Mouse (Mus musculus): ENCODE measurements around the gene Adh6a. TPM values are rescaled to one million over a fixed set of nuclear protein-coding genes. Genes with fewer than 3 reads are reported as not detected.
"Not testable (repeated sequence)": the region's sequence is repeated elsewhere in the genome, so short reads cannot be mapped to it uniquely, and the experiment has no call there.

The Adh6a gene
- polyA plus RNA-seq, 1 experiment, result 76.3 TPM

- TF ChIP-seq POLR2A (IDR thresholded peaks at IDR 0.05; ENCODE audit: low read depth, low read length) (no peak), CTCF (IDR thresholded peaks at IDR 0.05; ENCODE audit: extremely low read depth, insufficient read length, insufficient replicate concordance, low read depth, low read length) (no peak)
- no peaks in the 10 kb centered on the region for H3K27me3 ChIP-seq (ENCODE audit: control insufficient read depth, insufficient read depth, low read length)
- H3K36me3 ChIP-seq (ENCODE audit: control insufficient read depth, insufficient read depth, low read length), result no peaks in the 10 kb centered on the region
- no peak overlapping the region for H3K27ac ChIP-seq (ENCODE audit: insufficient read depth, low read depth, low read length)
- no peak overlapping the region for H3K4me3 ChIP-seq (ENCODE audit: low read depth, low read length)
- 85% methylated on average over 1 of the region's 1 CpGs for WGBS
- no peaks in the 10 kb centered on the region for H3K4me1 ChIP-seq (ENCODE audit: control insufficient read depth, insufficient read depth, insufficient read length, low read length)
Measured at GRCm38 (mm10) chr3:138369546-138369945, 56.5 kb downstream of the Adh6a start.

DNA sequence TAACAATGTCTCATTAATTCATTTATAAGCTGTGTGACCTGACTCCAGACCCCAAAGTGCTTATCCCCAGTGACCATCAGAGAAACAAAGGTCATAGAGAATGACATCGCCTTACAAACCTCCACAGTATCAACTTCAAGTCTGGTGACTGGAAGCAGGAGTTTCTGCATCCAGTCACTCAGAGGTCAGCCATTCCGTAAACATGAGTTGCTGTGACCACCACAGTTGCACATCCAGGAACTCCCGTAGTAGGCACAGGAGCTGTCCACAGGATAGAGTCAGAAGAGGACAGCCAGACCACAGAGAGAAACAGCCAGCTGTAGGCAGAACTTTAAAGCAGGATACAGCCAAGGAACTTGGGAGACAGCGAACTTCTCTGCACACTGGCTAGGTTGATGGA lies 57.2 kb downstream of the Adh6a start:
- not testable (repeated sequence) for H3K4me3 ChIP-seq (ENCODE audit: low read depth, low read length); H3K27me3 ChIP-seq (ENCODE audit: control insufficient read depth, insufficient read depth, low read length); H3K36me3 ChIP-seq (ENCODE audit: control insufficient read depth, insufficient read depth, low read length); H3K27ac ChIP-seq (ENCODE audit: insufficient read depth, low read depth, low read length); H3K4me1 ChIP-seq (ENCODE audit: control insufficient read depth, insufficient read depth, insufficient read length, low read length)
- WGBS, result 80% methylated on average over 4 of the region's 4 CpGs

- H3K27ac ChIP-seq (ENCODE audit: insufficient read depth, low read depth, low read length), result no peak overlapping the region
- no peaks in the 10 kb centered on the region for H3K36me3 ChIP-seq (ENCODE audit: control insufficient read depth, insufficient read depth, low read length)
- H3K27me3 ChIP-seq (ENCODE audit: control insufficient read depth, insufficient read depth, low read length), result no peaks in the 10 kb centered on the region
- TF ChIP-seq POLR2A (IDR thresholded peaks at IDR 0.05; ENCODE audit: low read depth, low read length) (no peak), CTCF (IDR thresholded peaks at IDR 0.05; ENCODE audit: extremely low read depth, insufficient read length, insufficient replicate concordance, low read depth, low read length) (no peak)
- H3K4me3 ChIP-seq (ENCODE audit: low read depth, low read length), result no peak overlapping the region
- 54% methylated on average over 4 of the region's 4 CpGs for WGBS
- H3K4me1 ChIP-seq (ENCODE audit: control insufficient read depth, insufficient read depth, insufficient read length, low read length), result no peaks in the 10 kb centered on the region
Measured at GRCm38 (mm10) chr3:138373920-138374319, 60.8 kb downstream of the Adh6a start.

DNA sequence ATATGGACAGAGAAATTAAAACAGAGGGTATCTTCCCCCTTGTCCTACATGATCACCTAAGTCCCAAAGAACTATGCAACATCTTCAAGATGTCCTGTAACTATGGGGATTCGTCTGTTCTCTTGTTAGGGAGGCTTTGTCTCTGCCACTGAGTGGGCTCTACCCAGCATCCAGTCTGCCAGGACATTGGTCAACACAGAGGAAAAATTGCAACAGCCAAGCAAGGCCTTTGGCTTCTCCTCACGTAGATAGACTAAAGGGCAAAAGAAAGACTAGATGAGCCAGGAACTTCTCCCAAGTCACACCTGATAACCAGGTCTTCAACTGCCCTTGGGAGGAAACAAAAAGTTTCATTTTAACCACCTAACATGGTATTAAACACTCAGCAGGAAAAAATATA lies 62.1 kb downstream of the Adh6a start:
- WGBS, result 72% methylated on average over 2 of the region's 2 CpGs
- H3K4me1 ChIP-seq (ENCODE audit: control insufficient read depth, insufficient read depth, insufficient read length, low read length), result no peaks in the 10 kb centered on the region
- H3K36me3 ChIP-seq (ENCODE audit: control insufficient read depth, insufficient read depth, low read length), result no peaks in the 10 kb centered on the region
- TF ChIP-seq CTCF (IDR thresholded peaks at IDR 0.05; ENCODE audit: extremely low read depth, insufficient read length, insufficient replicate concordance, low read depth, low read length) (no peak), POLR2A (IDR thresholded peaks at IDR 0.05; ENCODE audit: low read depth, low read length) (no peak)
- no peaks in the 10 kb centered on the region for H3K27me3 ChIP-seq (ENCODE audit: control insufficient read depth, insufficient read depth, low read length)
- H3K27ac ChIP-seq (ENCODE audit: insufficient read depth, low read depth, low read length), result no peak overlapping the region
- H3K4me3 ChIP-seq (ENCODE audit: low read depth, low read length), result no peak overlapping the region

Other genes with a start within 250 kb of the Adh6a start
- gene 1110002E22Rik, start 248.2 kb upstream of the Adh6a start, polyA plus RNA-seq (2012; rRNA removed), result 0.01 and 0.04 TPM in 2 replicates
- gene Gm5105, start 245.9 kb upstream of the Adh6a start, polyA plus RNA-seq (2012; rRNA removed), result 0.10 and 0.19 TPM in 2 replicates
- 0.14 and 0.24 TPM in 2 replicates for gene Trmt10a, start 169.8 kb upstream of the Adh6a start, polyA plus RNA-seq (2012; rRNA removed)
- 60.5 and 108 TPM in 2 replicates for gene Mttp, start 168.3 kb upstream of the Adh6a start, polyA plus RNA-seq (2012; rRNA removed)
- not detected in 2 replicates for gene 4930579F01Rik, start 119.5 kb upstream of the Adh6a start, polyA plus RNA-seq (2012; rRNA removed)
- 0.08 and 1.0 TPM in 2 replicates for gene Adh7, start 95.5 kb upstream of the Adh6a start, polyA plus RNA-seq (2012; rRNA removed)
- gene Adh1, start 52.3 kb upstream of the Adh6a start, polyA plus RNA-seq (2012; rRNA removed), result 137 and 221 TPM in 2 replicates
- not detected in 2 replicates for gene Adh6b, start 28.5 kb downstream of the Adh6a start, polyA plus RNA-seq (2012; rRNA removed)
- 1.7 and 11.8 TPM in 2 replicates for gene Adh4, start 102.2 kb downstream of the Adh6a start, polyA plus RNA-seq (2012; rRNA removed)
- gene Adh5, start 129.8 kb downstream of the Adh6a start, polyA plus RNA-seq (2012; rRNA removed), result 5.3 and 8.4 TPM in 2 replicates
- 4.5 and 6.6 TPM in 2 replicates for gene Metap1, start 176.2 kb downstream of the Adh6a start, polyA plus RNA-seq (2012; rRNA removed)
- gene Eif4e, start 212.9 kb downstream of the Adh6a start, polyA plus RNA-seq (2012; rRNA removed), result 2.6 and 5.4 TPM in 2 replicates

All from small intestine, adult 2 months (tissue).